Mouse (Mus musculus) layer of hippocampus, adult 9-10 months (tissue): ENCODE measurements around the gene Frmd8.

ENCODE experiments used
- DNase-seq: peaks from one replicate; pipeline ENCODE4 v3.0.0; 2022; ENCODE audit warnings: low spot score

Gene Frmd8

GRCm38 (mm10) chr19:5806809-5807205 lies 68.3 kb downstream of the Frmd8 start:
- DNase-seq, result no peak

DNA sequence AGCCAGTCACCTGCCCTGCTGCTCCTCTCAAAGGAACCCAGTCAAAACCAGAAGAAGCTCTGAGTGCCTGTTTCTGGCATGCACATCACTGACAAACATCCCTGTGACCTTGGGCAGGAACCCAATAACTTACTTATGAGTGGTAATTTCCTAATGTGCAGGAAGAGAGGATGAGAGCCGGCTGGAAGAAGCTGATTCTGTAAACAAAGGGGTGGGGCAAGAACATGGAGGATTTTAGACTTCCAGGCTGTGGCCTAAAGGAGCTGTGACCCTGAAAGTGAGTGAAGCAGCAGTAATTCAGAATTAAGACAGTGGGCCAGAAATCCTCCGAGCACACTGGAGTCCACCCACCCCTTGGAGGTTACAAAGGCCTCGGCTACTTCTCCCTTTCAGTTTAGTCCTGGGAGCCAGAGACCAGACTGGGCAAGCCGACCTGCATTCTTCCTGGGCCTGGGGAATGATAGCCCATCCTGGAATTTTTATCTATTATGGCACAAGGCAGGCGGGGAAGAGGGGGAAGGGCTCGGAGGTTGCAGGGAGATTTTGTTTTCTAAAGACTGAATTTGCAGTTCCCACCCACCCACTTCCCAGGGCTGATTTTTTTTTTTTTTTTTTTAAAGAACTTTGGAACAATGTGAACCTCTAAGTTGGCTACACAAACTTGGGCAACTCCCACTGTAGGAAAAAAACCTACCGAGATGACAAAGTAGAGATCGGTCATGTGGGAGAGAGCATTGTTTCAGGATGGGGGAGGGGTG lies 68.8 kb downstream of the Frmd8 start:
- DNase-seq, result no peak

- no peak for DNase-seq
Measured at GRCm38 (mm10) chr19:5804371-5804899, 70.6 kb downstream of the Frmd8 start.

DNA sequence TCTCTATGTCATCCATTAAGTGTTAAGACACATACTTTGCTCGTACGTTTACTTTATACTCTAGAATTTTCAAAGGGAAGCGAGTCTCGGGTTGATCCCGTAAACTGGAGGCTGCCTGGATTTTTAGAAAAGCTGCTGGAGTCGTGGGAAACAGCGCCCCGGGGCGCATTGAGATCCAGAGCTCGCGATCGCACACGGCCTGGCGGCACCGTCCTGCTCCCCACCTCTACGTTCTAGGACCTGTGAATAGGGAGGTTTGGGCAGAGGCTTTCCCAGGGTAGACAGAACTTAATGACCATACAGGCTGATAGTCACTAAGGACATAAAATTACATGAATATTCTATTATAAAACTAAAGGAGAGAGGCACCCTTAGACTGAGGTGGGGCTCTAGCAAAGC lies 71.2 kb downstream of the Frmd8 start:
- DNase-seq, result no peak

GRCm38 (mm10) chr19:5803041-5803880 lies 71.8 kb downstream of the Frmd8 start:
- DNase-seq, result peak; percentile 95

GRCm38 (mm10) chr19:5802787-5803040 lies 72.4 kb downstream of the Frmd8 start:
- no peak for DNase-seq

GRCm38 (mm10) chr19:5802011-5802786 lies 72.9 kb downstream of the Frmd8 start:
- DNase-seq, result peak; percentile 98

- no peak for DNase-seq
Measured at GRCm38 (mm10) chr19:5801432-5801964, 73.6 kb downstream of the Frmd8 start.

DNA sequence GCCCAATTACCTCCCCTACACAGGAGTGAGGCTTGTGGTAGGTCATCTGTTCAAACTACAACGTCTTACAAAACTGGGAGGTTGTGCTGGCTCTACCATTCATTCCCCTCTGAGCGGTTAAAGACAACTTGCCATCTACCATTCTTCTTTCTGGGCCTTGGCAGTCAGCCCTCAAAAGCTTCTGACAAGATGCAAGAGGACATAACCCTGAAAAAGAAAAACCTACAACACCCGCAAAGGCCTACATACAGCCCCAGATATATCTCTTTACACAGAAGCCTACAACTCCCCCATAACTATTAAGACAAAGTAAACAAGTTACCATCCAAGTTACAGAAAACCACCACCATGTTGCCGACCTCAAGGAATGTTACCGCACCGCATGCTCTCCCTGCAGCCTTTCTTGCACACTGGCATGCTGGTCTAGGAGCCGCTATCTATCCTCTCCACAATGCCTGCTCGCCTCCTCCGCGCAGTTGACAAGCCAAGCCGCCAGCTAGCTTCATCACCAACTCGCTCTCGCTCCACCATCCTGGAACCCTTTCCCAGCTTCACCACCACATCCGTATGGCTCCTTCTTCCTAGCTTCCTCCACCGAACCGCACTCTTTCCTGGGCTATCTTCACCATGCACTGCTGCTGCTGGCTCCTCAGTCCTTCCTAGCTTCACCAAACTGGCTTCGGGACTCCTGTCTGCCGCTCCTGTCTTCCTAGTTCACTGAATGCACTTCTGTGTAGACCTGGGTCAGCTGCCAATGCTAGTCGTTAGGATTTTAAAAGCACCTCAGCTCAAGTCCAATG lies 74.2 kb downstream of the Frmd8 start:
- no peak for DNase-seq

- DNase-seq, result no peak
Measured at GRCm38 (mm10) chr19:5800350-5800631, 74.8 kb downstream of the Frmd8 start.
